In the genomic region with DNA sequence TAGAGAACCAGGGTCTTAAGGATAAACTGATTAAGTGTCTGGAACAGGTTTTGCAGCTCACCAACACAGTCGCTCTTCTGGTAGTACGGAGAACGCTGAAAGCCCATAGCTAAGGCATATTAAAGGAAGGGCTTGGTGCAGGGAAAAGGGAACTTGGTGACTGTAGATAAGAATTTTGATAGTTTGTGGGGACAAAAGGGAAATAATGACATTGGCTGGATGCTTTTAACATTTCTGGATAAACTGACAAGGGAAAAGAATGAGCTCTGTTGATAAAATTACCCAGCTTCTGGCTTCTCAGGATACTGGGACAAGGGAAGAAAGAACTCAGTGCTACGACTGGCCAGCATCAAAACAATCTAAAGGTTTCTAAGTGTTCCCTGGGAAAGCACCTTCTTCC, we compare ENCODE assay signal across 27 mouse cellular contexts. TPM values are rescaled to one million over a fixed set of nuclear protein-coding genes. Genes with fewer than 3 reads are reported as not detected.
"Had no signal": no experiment of that assay in that cellular context is flagged by ENCODE, and none has a peak within 500 bp of the region (broad histone marks: within the 10 kb centered on the region; RNA-seq: fewer than 3 reads in every experiment).

No protein-coding gene starts in this region.

RNA-seq across cellular contexts. Expression of a gene that starts 29.2 kb away (rescaled TPM):
- total RNA-seq: gastrocnemius, adult 18-20 months; gastrocnemius, adult 2 months; gastrocnemius, adult 8-10 months; gastrocnemius, postnatal 10 days; gastrocnemius, postnatal 14 days; gastrocnemius, postnatal 25 days; gastrocnemius, postnatal 36 days; gastrocnemius, postnatal 4 days; granulocyte monocyte progenitor cell, adult 5-6 weeks; heart, adult 18-20 months; heart, adult 2 months; heart, adult 8-10 months had no signal
- polyA plus RNA-seq: embryonic facial prominence, embryonic 10.5 days; embryonic facial prominence, embryonic 11.5 days; embryonic facial prominence, embryonic 12.5 days; embryonic facial prominence, embryonic 13.5 days; embryonic facial prominence, embryonic 14.5 days; embryonic facial prominence, embryonic 15.5 days; erythroblast, embryonic 14.5 days; forebrain, embryonic 11.5 days; forebrain, embryonic 13.5 days; forebrain, embryonic 14.5 days; forebrain, embryonic 15.5 days; forebrain, embryonic 16.5 days; gonadal fat pad, adult 2 months; heart, adult 2 months; heart, embryonic 11.5 days; heart, embryonic 12.5 days had no signal
